Mouse (Mus musculus) urinary bladder, postnatal 25 days (tissue): ENCODE results near the gene Gm13290.
A peak's percentile ranks its signal among the peaks of the same experiment; 100 is the strongest.
"Not testable (repeated sequence)": the region's sequence is repeated elsewhere in the genome, so short reads cannot be mapped to it uniquely, and the experiment has no call there.

Source experiments
- DNase-seq: peaks from one replicate; pipeline ENCODE4 v3.0.0; 2022; ENCODE audit warnings: low spot score

The Gm13290 gene

DNA sequence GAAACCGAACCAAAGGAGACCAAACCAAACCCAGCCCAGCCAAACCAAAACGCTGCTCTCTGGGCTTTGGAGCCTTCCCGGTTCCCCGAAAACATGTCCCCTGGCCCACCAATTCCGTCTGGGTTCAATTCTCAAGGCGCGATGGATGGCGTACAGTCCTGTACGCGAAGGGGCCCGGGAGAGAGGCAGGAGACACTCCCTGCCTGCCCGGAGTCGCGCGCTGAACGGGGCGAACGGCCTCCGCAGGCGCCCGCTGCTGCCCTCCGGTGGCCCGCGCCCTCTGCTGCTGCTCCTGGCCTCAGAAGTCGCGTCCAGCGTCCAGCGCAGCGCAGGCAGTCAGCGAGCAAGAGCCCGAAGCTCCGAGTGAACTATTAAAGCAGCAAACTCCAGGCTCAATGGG lies at the start of gene Gm13290:
Gene Gm13290, plus strand, starts transcription at position 301 of the 400 bp plus-strand sequence.
- not testable (repeated sequence) for DNase-seq

GRCm38 (mm10) chr4:88726727-88727126 lies 46.9 kb upstream of the Gm13290 start:
- no peak for DNase-seq

DNA sequence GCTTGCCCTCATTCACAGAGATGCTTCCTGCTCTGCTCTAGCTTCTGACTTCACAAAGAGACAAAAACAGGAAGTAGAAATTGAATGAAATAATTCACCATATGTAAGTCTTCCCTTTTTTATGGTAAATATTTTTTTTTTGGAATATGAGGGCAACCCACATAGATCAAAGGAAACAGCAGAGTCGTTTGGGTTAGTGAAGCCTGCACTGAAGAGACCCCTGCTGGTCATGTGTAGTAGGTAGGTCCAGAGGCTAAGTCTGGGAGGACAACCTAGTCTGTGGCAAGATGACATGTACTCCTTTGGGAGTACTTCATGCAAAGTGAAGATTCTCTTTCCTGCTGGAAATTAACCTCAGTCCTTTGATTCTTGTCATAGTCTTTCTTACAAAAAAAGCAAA lies 46.3 kb upstream of the Gm13290 start:
- DNase-seq, result peak; percentile 28

- DNase-seq, result peak; percentile 62
These were observed 35.2 kb upstream of the Gm13290 start for GRCm38 (mm10) chr4:88738480-88738879.

DNA sequence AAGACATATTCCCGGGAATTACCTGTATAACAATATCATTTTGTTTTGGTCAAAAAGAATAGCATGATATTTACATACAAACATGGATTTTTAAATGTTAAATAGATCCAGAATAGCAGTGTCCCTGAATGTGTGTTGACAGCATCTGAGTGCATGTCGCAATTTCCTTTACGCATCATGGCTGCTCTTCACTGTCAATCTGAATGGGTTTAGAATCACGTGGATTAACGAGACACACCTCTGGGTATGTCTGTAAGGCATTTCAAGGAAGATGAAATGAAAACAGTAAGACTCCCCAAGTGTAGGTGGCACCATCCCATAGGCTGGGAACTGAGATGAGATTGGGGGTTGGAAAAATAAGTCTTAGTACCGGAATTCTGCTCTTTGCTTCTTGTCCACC lies 34.6 kb upstream of the Gm13290 start:
- no peak for DNase-seq

DNA sequence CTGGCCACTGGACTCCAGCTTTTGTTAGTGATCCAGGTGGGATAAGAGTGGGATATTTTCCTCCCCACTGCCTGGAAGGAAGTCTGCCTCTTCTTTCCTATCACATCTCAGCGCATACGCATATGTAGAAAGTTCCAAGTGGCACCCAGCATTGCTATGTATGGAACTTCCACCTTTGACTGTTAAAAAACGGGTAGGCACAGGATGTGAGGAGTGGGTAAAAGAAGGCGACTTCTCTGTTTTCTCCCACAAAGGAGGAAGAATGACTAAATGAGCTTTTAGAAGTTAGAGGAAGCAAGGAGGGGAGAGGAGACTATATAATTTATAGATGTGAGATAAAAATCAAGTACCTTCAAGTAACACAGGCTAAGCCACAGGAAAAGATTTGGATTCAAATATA lies 32.2 kb upstream of the Gm13290 start:
- DNase-seq, result no peak

GRCm38 (mm10) chr4:88742771-88743371 lies 30.8 kb upstream of the Gm13290 start:
- no peak for DNase-seq

- no peak for DNase-seq
These were observed 29.4 kb upstream of the Gm13290 start for GRCm38 (mm10) chr4:88744207-88744606.

DNA sequence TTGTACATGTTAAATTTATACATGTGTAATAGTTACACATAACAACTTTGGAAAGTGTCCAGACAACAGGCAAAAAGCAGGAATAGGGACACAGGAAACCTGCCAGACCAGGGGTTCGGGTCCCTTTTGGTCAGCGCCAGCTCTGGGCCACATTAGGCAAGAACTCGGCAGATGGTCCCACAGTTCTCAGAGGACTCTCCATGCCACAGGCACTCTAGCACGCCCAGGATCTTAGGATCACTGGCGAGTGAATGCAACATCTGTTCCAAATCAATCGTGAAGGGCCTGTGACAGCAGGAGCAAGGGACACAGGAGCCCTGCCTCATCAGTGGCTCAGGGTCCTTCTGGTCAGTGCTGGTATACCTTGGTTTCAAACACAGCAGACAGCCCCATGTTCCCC lies 23.7 kb upstream of the Gm13290 start:
- no peak for DNase-seq

DNA sequence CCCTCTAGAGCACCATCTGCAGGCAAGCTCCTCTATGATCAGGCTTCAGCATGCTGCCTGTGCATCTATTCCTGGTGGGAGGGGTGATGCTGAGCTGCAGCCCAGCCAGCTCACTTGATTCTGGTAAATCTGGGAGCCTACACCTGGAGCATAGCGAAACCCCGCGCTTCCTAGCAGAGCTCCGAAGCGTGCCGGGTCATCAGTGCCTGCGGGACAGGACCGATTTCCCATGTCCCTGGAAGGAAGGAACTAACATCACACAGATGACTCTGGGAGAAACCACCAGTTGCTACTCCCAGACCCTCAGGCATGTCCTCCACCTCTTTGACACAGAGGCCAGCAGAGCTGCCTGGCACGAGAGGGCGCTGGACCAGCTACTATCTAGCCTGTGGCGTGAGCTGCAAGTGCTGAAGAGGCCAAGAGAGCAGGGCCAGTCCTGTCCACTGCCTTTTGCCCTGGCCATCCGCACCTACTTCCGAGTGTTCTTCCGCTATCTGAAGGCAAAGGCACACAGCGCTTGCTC lies 18.8 kb upstream of the Gm13290 start, which contains the start of gene Gm13271:
Gene Gm13271, plus strand, starts transcription at position 51 of the 523 bp plus-strand sequence.
- DNase-seq, result peak; percentile 71

- not testable (repeated sequence) for DNase-seq
These were observed 16.8 kb upstream of the Gm13290 start for GRCm38 (mm10) chr4:88756581-88757513.

- peak; percentile 86 for DNase-seq
These were observed 16.0 kb upstream of the Gm13290 start for GRCm38 (mm10) chr4:88757628-88758031.

GRCm38 (mm10) chr4:88758751-88759150 lies 14.9 kb upstream of the Gm13290 start:
- not testable (repeated sequence) for DNase-seq

DNA sequence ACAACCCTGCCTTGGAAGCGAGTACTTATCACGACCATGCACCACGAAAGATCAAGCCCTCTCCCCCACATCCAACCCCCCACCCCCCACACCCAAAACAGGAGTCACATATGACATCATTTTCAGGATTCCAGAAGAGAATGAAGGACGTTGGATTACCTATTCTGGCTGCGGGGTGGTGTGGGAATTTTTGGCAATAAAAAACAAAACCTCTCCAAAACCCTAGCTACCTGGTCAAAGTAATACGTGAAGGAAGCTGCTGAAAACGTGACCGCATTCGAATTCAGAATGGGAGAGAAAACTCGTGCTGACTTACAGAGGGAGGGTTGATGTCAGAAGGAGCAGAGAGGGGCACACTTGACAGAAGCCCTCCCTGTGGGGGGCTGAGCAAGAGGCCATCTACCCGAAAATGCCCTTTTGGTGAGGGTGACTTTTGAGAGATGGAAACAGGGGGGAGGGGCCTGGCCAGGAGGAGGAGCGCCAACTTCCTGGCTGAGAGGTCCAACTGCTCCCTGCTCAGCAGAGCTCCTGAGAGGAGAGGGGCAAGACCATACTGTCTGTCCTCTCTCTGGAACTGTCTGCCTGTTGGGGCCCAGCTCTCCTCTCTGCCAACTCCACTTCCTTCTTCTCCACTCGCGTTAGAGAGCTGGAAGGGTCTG lies 13.9 kb upstream of the Gm13290 start, which contains the start of gene Gm13283:
Gene Gm13283, plus strand, starts transcription at position 510 of the 659 bp plus-strand sequence.
- DNase-seq, result peak; percentile 40

GRCm38 (mm10) chr4:88760431-88760830 lies 13.2 kb upstream of the Gm13290 start:
- peak; percentile 46 for DNase-seq

GRCm38 (mm10) chr4:88761776-88762175 lies 11.9 kb upstream of the Gm13290 start:
- peak; percentile 74 for DNase-seq

GRCm38 (mm10) chr4:88762341-88762740 lies 11.3 kb upstream of the Gm13290 start:
- not testable (repeated sequence) for DNase-seq

DNA sequence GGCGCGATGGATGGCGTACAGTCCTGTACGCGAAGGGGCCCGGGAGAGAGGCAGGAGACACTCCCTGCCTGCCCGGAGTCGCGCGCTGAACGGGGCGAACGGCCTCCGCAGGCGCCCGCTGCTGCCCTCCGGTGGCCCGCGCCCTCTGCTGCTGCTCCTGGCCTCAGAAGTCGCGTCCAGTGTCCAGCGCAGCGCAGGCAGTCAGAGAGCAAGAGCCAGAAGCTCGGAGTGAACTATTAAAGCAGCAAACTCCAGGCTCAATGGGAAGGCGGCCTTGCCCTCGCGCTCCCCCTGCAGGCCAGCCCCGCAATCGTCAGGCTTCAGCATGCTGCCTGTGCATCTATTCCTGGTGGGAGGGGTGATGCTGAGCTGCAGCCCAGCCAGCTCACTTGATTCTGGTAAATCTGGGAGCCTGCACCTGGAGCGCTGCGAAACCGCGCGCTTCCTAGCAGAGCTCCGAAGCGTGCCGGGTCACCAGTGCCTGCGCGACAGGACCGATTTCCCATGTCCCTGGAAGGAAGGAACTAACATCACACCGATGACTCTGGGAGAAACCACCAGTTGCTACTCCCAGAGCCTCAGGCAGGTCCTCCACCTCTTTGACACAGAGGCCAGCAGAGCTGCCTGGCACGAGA lies 10.1 kb upstream of the Gm13290 start:
- not testable (repeated sequence) for DNase-seq

DNA sequence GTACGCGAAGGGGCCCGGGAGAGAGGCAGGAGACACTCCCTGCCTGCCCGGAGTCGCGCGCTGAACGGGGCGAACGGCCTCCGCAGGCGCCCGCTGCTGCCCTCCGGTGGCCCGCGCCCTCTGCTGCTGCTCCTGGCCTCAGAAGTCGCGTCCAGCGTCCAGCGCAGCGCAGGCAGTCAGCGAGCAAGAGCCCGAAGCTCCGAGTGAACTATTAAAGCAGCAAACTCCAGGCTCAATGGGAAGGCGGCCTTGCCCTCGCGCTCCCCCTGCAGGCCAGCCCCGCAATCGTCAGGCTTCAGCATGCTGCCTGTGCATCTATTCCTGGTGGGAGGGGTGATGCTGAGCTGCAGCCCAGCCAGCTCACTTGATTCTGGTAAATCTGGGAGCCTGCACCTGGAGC lies 3.0 kb downstream of the Gm13290 start, which contains the start of gene Gm13289:
Gene Gm13289, plus strand, starts transcription at position 301 of the 400 bp plus-strand sequence.
- DNase-seq, result not testable (repeated sequence)

DNA sequence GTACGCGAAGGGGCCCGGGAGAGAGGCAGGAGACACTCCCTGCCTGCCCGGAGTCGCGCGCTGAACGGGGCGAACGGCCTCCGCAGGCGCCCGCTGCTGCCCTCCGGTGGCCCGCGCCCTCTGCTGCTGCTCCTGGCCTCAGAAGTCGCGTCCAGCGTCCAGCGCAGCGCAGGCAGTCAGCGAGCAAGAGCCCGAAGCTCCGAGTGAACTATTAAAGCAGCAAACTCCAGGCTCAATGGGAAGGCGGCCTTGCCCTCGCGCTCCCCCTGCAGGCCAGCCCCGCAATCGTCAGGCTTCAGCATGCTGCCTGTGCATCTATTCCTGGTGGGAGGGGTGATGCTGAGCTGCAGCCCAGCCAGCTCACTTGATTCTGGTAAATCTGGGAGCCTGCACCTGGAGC lies 5.9 kb downstream of the Gm13290 start, which contains the start of gene Gm13272:
Gene Gm13272, plus strand, starts transcription at position 301 of the 400 bp plus-strand sequence.
- DNase-seq, result not testable (repeated sequence)

DNA sequence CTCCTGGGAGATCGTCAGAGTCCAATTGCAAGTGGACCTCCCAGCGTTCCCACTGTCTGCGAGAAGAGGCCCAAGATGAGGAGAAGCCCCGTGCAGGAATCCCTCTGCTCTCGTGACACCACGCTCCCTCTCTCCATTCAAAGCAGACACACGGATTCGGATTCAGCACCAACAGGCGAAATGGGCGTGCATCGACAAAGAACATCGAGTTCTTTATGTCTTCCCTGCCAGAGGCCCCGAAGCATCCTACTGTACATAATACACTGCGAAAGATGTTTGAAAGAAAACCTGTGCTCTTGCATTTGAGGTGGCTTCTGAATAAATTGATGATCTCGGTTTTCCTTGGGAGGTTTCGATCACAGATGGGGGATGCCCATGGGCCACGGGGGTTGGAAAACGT lies 6.7 kb downstream of the Gm13290 start:
- DNase-seq, result not testable (repeated sequence)
